ENCODE assay signal across 21 mouse cellular contexts in genomic region chr11:113621001-113621400, GRCm38 (mm10). TPM values are rescaled to one million over a fixed set of nuclear protein-coding genes. Genes with fewer than 3 reads are reported as not detected.
DNase-seq lines count a peak whose midpoint lies in the region; ATAC-seq and TF ChIP-seq lines count a peak whose summit lies in the region.
"Had no signal": no experiment of that assay in that cellular context is flagged by ENCODE, and none has a peak within 500 bp of the region (broad histone marks: within the 10 kb centered on the region; RNA-seq: fewer than 3 reads in every experiment).

No protein-coding gene starts in this region.

- H3K27ac ChIP-seq in layer of hippocampus, adult 2 months, result no peak overlapping the region
- H3K27ac ChIP-seq in forebrain, embryonic 15.5 days (replicated peaks), result no peak overlapping the region
- H3K27ac ChIP-seq in hindbrain, embryonic 16.5 days (ENCODE audit: low read depth, low read length), result no peak overlapping the region
- no peak overlapping the region for H3K27ac ChIP-seq in neural tube, embryonic 13.5 days (replicated peaks)
- H3K27ac ChIP-seq: liver, embryonic 12.5 days; stomach, postnatal 0 days had no signal

- H3K4me1 ChIP-seq in forebrain, embryonic 15.5 days, result peaks cover 43% of the 10 kb centered on the region
- peaks cover 24% of the 10 kb centered on the region for H3K4me1 ChIP-seq in hindbrain, embryonic 16.5 days (ENCODE audit: control insufficient read depth, insufficient read depth, low read depth, low read length)
- peaks cover 45% of the 10 kb centered on the region for H3K4me1 ChIP-seq in neural tube, embryonic 13.5 days (replicated peaks)

- peak overlapping the region; percentile 98 for H3K4me2 ChIP-seq in forebrain, embryonic 15.5 days (replicated peaks)
- peak overlapping the region; percentile 98 for H3K4me2 ChIP-seq in hindbrain, embryonic 16.5 days (ENCODE audit: low read length)
- H3K4me2 ChIP-seq in neural tube, embryonic 13.5 days, result peak overlapping the region; percentile 98
- H3K4me2 ChIP-seq: heart, embryonic 11.5 days had no signal

- WGBS in forebrain, embryonic 15.5 days, result 55% methylated on average over 2 of the region's 2 CpGs
- 41% methylated on average over 2 of the region's 2 CpGs for WGBS in hindbrain, embryonic 16.5 days
- 65% methylated on average over 2 of the region's 2 CpGs for WGBS in neural tube, embryonic 13.5 days

- TF ChIP-seq CTCF in layer of hippocampus, adult 2 months (conservative IDR thresholded peaks at IDR 0.05), result no peak

- H3K9me3 ChIP-seq in forebrain, embryonic 15.5 days, result no peaks in the 10 kb centered on the region
- no peaks in the 10 kb centered on the region for H3K9me3 ChIP-seq in hindbrain, embryonic 16.5 days (ENCODE audit: control insufficient read depth, low read length)
- no peaks in the 10 kb centered on the region for H3K9me3 ChIP-seq in neural tube, embryonic 13.5 days
- H3K9me3 ChIP-seq: liver, embryonic 12.5 days had no signal

- ATAC-seq in forebrain, embryonic 15.5 days (replicated peaks), result no peak
- ATAC-seq in hindbrain, embryonic 16.5 days, result no peak
- no peak for ATAC-seq in neural tube, embryonic 13.5 days (ENCODE audit: low read depth)
- ATAC-seq: liver, embryonic 12.5 days had no signal

- peak overlapping the region; percentile 77 for H3K9ac ChIP-seq in forebrain, embryonic 15.5 days (replicated peaks)
- H3K9ac ChIP-seq in hindbrain, embryonic 16.5 days (ENCODE audit: low read depth, low read length), result no peak overlapping the region
- H3K9ac ChIP-seq in neural tube, embryonic 13.5 days, result no peak overlapping the region
- H3K9ac ChIP-seq: liver, embryonic 12.5 days had no signal

- H3K27me3 ChIP-seq in forebrain, embryonic 15.5 days, result no peaks in the 10 kb centered on the region
- H3K27me3 ChIP-seq in hindbrain, embryonic 16.5 days (replicated peaks; ENCODE audit: control insufficient read depth, insufficient read depth, low read length), result 0 out of 2 replicates have a peak, but pooled peaks cover 2% of the 10 kb centered on the region
- peaks cover 25% of the 10 kb centered on the region for H3K27me3 ChIP-seq in neural tube, embryonic 13.5 days

- peaks cover 10% of the 10 kb centered on the region for H3K36me3 ChIP-seq in forebrain, embryonic 15.5 days
- H3K36me3 ChIP-seq in hindbrain, embryonic 16.5 days (ENCODE audit: control insufficient read depth, insufficient read depth, low read length), result peaks cover 7% of the 10 kb centered on the region
- H3K36me3 ChIP-seq in neural tube, embryonic 13.5 days, result peaks cover 16% of the 10 kb centered on the region
- H3K36me3 ChIP-seq: liver, embryonic 12.5 days had no signal

- DNase-seq in layer of hippocampus, adult 2 months (ENCODE audit: low spot score in 2 of 2), result no peak
- no peak for DNase-seq in layer of hippocampus, adult 8-10 months (ENCODE audit: low spot score in 2 of 2)
- DNase-seq in heart, adult 18-20 months, result no peak
- no peak for DNase-seq in frontal cortex, postnatal 10 days (ENCODE audit: low spot score in 2 of 2)
- no peak for DNase-seq in adrenal gland, adult 2 months
- DNase-seq: cerebellum, postnatal 14 days; heart, postnatal 36 days; kidney, adult 18-20 months; kidney, postnatal 25 days; left cerebral cortex, postnatal 4 days; right cerebral cortex, adult 18-20 months; spleen, adult 18-20 months; thymus, postnatal 14 days had no signal

- peak overlapping the region; percentile 41; the same call in 1 of the 2 replicates for H3K4me3 ChIP-seq in layer of hippocampus, adult 2 months
- peak overlapping the region; percentile 77 for H3K4me3 ChIP-seq in forebrain, embryonic 15.5 days
- H3K4me3 ChIP-seq in hindbrain, embryonic 16.5 days (ENCODE audit: low read length), result peak overlapping the region; percentile 70
- peak overlapping the region; percentile 61 for H3K4me3 ChIP-seq in neural tube, embryonic 13.5 days
- H3K4me3 ChIP-seq: liver, embryonic 12.5 days; megakaryocyte, embryonic 14.5 days had no signal

RNA-seq across cellular contexts. Expression of gene Sstr2, which starts 1.9 kb away (rescaled TPM):
- total RNA-seq in layer of hippocampus, adult 2 months (2021), result 10 to 100 TPM; 22.0 to 23.2 TPM
- 10 to 100 TPM; 17.5 to 20.8 (median 19.0) TPM for total RNA-seq in layer of hippocampus, adult 8-10 months (2022)
- 85.6 and 102 TPM in 2 replicates for polyA plus RNA-seq in forebrain, embryonic 15.5 days (2015; fragmentation: Nextera tagmentation; extraction: Ambion mirVana)
- 32.3 and 32.5 TPM in 2 replicates for polyA plus RNA-seq in hindbrain, embryonic 16.5 days (2015; fragmentation: Nextera tagmentation; extraction: Ambion mirVana)
- polyA plus RNA-seq in neural tube, embryonic 13.5 days (2015; fragmentation: Nextera tagmentation; extraction: Ambion mirVana), result 16.4 and 21.4 TPM in 2 replicates
- not detected for total RNA-seq in heart, adult 18-20 months (2021)
- 1 to 10 TPM; 3.2 to 4.7 TPM for total RNA-seq in adrenal gland, adult 2 months (2021)
- 2.4 and 2.5 TPM in 2 replicates for polyA plus RNA-seq in adrenal gland, adult 2 months (2012; rRNA removed)
- total RNA-seq: gastrocnemius, adult 8-10 months; heart, postnatal 36 days had no signal

RNA-seq across cellular contexts. Expression of gene Cog1, which starts 28.0 kb away (rescaled TPM):
- 10 to 100 TPM; 59.5 to 63.2 TPM for total RNA-seq in layer of hippocampus, adult 2 months (2021)
- 10 to 100 TPM; 48.6 to 61.6 (median 57.1) TPM for total RNA-seq in layer of hippocampus, adult 8-10 months (2022)
- 36.9 and 37.6 TPM in 2 replicates for polyA plus RNA-seq in forebrain, embryonic 15.5 days (2015; fragmentation: Nextera tagmentation; extraction: Ambion mirVana)
- 35.3 and 38.5 TPM in 2 replicates for polyA plus RNA-seq in hindbrain, embryonic 16.5 days (2015; fragmentation: Nextera tagmentation; extraction: Ambion mirVana)
- polyA plus RNA-seq in neural tube, embryonic 13.5 days (2015; fragmentation: Nextera tagmentation; extraction: Ambion mirVana), result 33.9 and 36.8 TPM in 2 replicates
- 10 to 100 TPM; 17.3 to 19.8 TPM for total RNA-seq in heart, adult 18-20 months (2021)
- total RNA-seq in adrenal gland, adult 2 months (2021), result 10 to 100 TPM; 37.8 to 48.0 TPM
- polyA plus RNA-seq in adrenal gland, adult 2 months (2012; rRNA removed), result 57.8 and 60.2 TPM in 2 replicates

RNA-seq across cellular contexts. Expression of gene Slc39a11, which starts 28.9 kb away (rescaled TPM):
- 10 to 100 TPM; 21.7 to 23.1 TPM for total RNA-seq in layer of hippocampus, adult 2 months (2021)
- 10 to 100 TPM; 20.2 to 24.3 (median 23.4) TPM for total RNA-seq in layer of hippocampus, adult 8-10 months (2022)
- 39.6 and 42.2 TPM in 2 replicates for polyA plus RNA-seq in forebrain, embryonic 15.5 days (2015; fragmentation: Nextera tagmentation; extraction: Ambion mirVana)
- 37.1 and 40.1 TPM in 2 replicates for polyA plus RNA-seq in hindbrain, embryonic 16.5 days (2015; fragmentation: Nextera tagmentation; extraction: Ambion mirVana)
- polyA plus RNA-seq in neural tube, embryonic 13.5 days (2015; fragmentation: Nextera tagmentation; extraction: Ambion mirVana), result 21.0 and 26.8 TPM in 2 replicates
- 1 to 10 TPM; 3.3 to 4.8 TPM for total RNA-seq in heart, adult 18-20 months (2021)
- 10 to 100 TPM; 22.9 to 34.4 TPM for total RNA-seq in adrenal gland, adult 2 months (2021)
- polyA plus RNA-seq in adrenal gland, adult 2 months (2012; rRNA removed), result 31.5 and 32.1 TPM in 2 replicates

Comparison
In these comparisons a context has a peak if more than half of its experiments do, and no peak if none do; other contexts are left out.
1. RNA of gene Sstr2, which starts 1.9 kb away (total RNA-seq): 22.0 to 23.2 TPM in layer of hippocampus, adult 2 months, 17.5 to 20.8 TPM in layer of hippocampus, adult 8-10 months and 3.2 to 4.7 TPM in adrenal gland, adult 2 months; not detected in heart, adult 18-20 months; every median in the first group is over 4 times any median in the second.
2. Peak in every context shown above with its lines, with median percentiles within 50 percentile points of each other: H3K4me3 ChIP-seq and H3K4me2 ChIP-seq.